Mouse (Mus musculus) lung, postnatal 4 days (tissue): Measurements from ENCODE around the gene P2ry12.

Experiments used
- DNase-seq, 2 experiments: peaks; one replicate each; pipeline ENCODE4 v3.0.0; 2021

P2ry12 gene

DNA sequence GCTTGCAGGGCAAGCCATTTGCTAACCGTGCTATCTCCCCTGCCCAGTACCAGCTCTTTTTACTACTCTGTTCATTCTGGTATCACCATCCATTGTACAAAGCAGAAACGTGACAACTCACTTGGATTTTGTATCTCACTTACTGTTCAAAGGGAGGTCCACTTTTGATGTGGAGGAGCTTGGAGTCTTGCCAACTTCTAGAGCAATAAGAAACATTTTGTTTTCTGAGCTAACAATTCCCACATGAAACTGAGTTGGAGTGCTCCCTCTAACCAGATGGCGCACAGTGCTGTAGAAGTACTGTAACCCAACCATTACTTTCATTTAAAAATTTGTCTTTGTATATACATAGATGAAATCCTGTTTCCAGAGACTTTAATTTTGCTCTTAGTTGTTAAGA is 31.8 kb downstream of the P2ry12 start:
- no peak for DNase-seq

DNA sequence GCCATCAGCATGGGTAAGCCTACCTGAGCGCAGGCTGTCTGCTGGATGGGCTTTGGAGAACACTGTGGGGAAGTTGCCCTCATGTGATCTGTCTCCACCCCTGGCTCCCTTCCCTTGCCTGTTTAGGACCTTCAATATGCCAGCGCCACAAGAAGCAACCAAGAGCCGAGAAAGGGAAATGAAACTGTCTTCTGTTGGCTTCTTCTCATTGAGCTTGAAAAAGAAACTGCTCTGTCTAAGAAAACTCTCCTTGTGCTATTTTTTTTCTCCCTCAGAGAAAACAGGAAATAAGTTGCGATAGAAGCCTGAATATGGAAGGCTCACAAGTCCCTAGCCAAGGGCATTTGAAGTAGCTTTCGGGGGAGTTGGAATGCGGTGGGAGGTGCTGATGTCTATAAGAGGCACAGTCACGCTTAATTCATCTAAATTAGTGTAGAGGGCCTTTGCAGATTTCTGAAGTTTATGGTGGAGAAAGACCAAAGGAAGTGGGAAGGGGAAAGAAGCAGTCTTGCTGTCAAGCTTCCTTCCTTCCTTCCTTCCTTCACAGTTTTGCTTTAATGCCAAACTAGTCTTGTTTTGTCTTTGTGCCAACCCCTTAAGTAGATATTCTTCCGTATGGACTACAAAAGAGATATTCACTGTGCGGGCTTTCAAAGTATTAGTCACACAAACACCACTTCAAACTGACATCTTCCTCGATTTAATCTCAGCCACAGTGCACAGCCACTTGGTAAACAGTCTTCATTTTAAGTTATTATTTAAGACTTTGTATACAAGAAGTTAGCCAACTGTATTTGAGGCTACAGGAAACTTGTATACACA is 33.7 kb downstream of the P2ry12 start:
- DNase-seq, result peak; percentile 52 to 60

- no peak for DNase-seq
Measured at GRCm38 (mm10) chr3:59227696-59228095, 35.0 kb downstream of the P2ry12 start.

DNA sequence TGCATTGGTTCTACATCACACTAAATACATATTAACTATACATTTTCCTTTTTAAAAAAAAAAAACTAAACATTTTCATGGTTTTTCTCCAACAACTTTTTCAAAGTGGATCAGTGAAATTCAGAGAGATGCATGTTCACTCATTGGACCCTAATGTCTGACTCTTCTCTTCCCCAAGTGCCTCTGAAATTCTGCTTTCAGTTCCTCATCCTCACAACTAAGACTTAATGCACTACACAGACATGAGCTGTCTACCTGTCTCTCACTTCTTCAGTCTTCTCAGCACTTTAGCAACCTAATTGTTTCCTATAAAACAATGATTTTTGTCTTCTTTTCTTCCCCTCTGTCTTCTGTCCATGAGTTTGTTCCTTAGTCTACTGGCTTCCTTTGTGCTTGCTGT is 37.3 kb downstream of the P2ry12 start:
- no peak for DNase-seq

- no peak for DNase-seq
Measured at GRCm38 (mm10) chr3:59222303-59222702, 40.4 kb downstream of the P2ry12 start.

GRCm38 (mm10) chr3:59219326-59219725 is 43.3 kb downstream of the P2ry12 start:
- DNase-seq, result no peak

DNA sequence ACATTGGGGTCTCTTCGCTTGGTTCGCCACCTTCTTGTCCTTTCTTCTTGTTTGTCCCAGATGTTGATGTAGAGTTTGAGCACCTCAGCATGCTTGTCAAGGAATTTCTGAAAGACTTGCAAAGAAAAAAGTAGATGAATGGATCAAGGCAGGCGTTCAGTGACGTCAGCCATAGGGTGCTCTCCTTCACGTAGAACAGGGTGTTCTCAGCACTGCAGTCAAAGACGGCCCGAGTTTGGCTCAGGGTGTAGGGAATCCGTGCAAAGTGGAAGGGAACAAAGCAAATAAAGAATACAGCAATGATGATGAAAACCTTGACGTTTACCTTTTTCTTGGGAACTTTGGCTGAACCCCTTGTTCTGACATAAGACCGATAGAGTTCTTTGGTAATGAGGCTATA is 45.5 kb downstream of the P2ry12 start:
- no peak for DNase-seq

GRCm38 (mm10) chr3:59212404-59212803 is 50.3 kb downstream of the P2ry12 start:
- DNase-seq, result no peak

DNA sequence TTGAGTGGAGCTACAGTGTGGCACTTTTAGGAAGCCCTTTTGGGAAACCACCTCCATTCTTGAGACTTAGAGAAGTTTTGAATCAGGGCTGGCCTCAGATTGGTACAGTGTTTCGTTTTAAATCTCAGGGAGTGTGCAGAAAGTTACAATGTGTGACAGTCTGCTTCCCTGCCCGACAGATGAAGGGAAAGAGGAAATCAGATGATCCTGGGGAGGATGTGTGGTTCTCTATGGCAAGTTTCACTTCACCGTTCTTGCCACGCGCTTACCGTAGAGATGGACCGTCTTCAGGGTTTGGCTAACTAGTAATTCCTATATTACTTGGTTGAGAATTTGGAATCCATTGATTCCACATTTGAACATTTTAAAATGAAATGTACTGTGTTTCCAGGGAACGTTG is 50.9 kb downstream of the P2ry12 start:
- DNase-seq, result no peak

- no peak for DNase-seq
Measured at GRCm38 (mm10) chr3:59210727-59211126, 51.9 kb downstream of the P2ry12 start, which contains the start of gene P2ry13. P2ry13 (minus strand) TSS chr3:59210882.

- DNase-seq, result no peak
Measured at GRCm38 (mm10) chr3:59210089-59210488, 52.6 kb downstream of the P2ry12 start.

GRCm38 (mm10) chr3:59208650-59209548 is 53.8 kb downstream of the P2ry12 start:
- no peak for DNase-seq

- no peak for DNase-seq
Measured at GRCm38 (mm10) chr3:59205941-59206340, 56.7 kb downstream of the P2ry12 start.

DNA sequence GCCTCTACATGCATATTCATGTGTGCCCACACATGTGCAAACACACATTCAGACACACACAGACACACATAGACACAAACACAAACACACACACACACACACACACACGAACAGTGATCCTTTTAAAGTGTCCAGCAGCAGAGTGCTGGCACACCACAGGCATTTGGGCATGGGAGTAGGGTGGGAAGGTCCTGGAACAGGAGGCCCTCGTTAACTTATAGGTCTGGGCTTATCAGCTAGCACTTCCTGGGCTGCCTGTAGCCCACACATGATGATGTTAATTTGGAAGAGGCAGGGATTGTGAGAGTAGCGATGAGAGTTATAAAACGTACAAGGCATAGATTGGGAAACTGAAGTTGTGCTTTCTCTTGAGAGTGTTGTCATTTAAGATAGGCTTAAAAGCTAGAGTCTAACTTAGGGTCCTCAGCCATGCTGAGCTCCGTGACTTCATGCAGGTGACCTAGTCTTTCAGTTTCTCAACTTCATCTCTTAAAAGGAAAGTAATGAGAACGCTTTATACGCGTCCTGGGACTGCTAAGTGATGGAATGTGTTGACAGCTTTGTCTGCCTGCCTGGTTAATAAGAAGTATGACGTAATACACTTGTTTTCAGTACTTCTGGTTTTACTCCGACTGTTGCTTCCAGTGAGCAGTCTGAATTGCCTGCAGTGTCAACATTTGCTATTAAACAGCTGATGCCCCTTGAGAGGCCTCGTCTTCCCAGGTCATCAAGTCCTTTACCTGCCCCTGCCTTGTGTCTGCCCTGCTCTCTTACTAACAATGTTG is 57.8 kb downstream of the P2ry12 start:
- DNase-seq, result no peak

DNA sequence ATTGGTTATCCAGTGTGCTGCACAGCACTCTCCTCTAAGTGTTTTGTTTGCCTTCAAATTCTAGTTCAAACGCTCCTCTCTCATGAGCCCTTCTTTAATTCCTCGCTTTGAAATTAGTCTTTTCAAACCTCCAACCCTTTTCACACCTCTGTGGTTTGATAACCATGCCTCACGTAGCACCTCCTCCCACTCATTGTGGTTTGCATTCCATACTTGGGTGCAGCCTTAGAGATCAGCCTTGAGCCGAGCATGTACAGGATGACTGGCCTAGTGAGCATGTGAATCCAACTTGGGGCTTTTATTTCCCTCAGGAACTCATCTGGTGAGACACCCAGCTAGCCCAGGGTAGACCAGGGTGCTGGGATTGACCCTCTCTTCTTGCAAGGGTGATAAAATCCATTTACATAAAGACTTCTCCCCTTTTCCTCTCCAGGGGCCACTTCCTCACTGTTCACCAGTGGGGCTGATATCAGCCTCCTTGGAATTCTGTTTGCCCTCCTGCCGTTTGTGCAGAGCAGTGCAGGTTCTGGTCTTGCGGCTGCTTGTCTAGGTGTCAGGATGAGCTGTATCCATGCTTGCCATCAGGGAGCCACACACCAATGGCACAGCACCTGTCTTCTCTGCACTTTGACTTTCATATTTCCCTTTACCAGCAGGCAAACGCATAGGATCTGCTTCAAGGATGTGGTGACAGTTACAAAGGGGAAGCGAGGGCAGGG is 58.7 kb downstream of the P2ry12 start:
- DNase-seq, result no peak

DNA sequence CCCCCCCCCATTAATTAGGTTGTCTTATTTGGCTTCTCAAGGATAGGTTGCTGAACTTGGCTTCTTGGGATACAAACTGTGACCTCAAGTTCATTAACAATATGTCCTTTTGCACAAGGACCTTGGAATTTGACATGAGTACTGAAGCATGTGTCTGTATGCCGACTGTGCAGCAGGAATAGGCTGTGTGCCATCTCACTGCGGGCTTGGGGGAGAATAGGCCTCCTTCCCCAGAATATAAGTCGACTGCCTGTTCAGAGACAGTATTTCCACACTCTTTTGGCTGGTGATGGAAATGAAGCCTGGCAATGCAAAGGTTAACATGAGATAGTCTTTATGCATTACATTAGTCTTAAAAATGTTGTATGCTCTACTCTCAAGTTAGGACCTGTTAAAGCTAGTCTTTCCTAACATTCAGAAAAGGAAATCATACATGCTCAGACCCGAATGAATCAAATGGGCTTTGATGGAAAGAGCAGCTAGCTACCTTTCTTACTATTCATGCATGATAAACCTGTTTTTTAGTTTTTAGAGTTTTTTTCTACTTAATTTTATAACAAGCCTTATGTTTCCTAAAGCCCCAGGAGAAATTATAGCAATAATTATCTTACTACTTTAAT is 65.2 kb downstream of the P2ry12 start:
- DNase-seq, result no peak

DNA sequence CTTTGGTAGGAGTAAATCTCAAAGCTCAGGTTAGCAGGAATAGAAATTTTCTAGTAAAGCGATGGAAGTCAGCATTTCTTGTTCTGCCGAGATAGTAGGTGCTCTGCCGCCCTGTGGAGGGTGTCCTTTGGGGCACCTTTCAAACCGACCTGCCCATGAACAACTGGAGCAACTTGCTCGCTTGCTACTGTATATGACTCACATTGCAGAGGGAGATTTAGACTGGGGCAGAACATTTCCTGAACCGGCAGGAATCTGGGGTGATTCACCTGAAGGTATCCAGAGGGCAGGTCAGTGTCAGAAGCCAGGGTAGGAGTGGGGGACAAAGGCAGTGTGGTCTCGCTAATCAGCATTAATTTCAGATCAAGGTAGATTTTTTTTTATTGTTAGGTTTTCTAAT is 67.7 kb downstream of the P2ry12 start, which contains the start of gene Gpr87:
Gene Gpr87 (minus strand): TSS at position 167 of the 400 bp plus-strand sequence.
- no peak for DNase-seq

GRCm38 (mm10) chr3:59194099-59194498 is 68.6 kb downstream of the P2ry12 start:
- no peak for DNase-seq

DNA sequence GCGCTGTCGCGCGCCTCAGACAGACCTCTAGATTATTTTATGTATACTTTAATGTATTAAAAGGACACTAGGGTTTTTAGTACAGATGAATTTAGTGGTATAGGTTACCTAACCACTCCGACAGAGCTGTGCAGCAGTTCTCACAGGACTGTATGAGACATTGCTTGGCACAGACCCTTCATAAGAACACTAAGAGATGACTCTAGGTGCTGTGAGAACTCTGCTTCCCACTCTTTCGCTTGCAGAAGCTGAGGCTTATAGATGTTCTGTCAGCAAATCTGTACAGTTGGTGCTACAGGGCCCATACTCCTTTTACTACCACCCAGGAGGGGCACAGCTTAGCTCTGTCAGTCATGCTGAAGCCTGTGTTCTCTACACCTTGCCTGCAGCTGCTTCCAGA is 71.0 kb downstream of the P2ry12 start:
- no peak for DNase-seq

DNA sequence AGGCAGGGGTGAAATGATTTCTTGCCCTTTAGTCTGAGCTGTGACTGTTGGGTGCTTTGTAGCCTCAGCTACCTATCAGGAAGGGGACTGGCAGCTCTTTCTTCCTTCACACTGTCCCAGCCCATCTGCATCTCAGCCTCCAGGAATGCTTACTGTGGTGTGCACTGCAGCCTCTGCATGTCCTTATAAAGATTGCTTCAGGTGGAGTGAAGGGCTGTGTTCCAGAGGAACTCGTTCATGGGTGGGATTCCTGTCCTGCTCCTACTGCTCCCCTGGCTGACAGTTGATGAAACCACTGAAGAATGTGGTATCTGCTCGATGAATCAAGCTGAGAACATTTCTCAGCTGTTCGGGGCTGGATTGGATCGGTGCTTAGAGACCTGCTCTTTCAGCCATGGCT is 75.3 kb downstream of the P2ry12 start:
- DNase-seq, result no peak

DNA sequence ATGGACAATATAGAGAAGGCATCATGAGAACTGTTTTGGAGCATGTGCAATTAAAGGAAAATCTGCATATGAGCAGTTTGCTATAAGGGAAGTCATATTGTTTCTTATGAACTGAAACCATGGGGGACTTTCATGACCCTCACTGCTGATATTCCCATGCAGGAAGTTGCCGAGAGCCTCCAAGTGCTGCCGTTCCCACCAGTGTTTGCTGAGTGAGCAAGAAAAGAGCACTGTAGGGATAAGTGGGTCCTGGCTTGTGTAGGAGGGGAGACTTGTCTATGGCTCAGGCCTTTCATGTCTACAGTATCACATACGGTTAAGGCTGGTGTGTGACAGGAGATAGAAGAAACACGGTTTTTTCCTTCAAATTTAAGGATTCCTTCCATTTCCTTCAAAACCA is 77.0 kb downstream of the P2ry12 start:
- no peak for DNase-seq

- no peak for DNase-seq
Measured at GRCm38 (mm10) chr3:59182129-59182528, 80.5 kb downstream of the P2ry12 start.
